Mouse (Mus musculus) layer of hippocampus, postnatal 14 days (tissue): ENCODE results near the gene Fis1. TPM values are rescaled to one million over a fixed set of nuclear protein-coding genes. Genes with fewer than 3 reads are reported as not detected.

ENCODE experiments used
- microRNA-seq, 2 experiments: library from miRNA; unstranded; fragments of <30 nt; microRNA quantifications; one replicate each; pipeline ENCODE4 v1.2.0; 2021
- total RNA-seq, 2 experiments: library from RNA; stranded (reverse); gene quantifications; 2 replicates each; pipeline ENCODE4 v1.2.3; 2021

The Fis1 gene
- total RNA-seq, 2 experiments from 2014 or later = 207 to 216 TPM

Small RNA genes lying within 50 kb of the gene (microRNA-seq; reads per million reads assigned to microRNA genes)
- 264 to 304 reads per million in 2 experiments for gene Mir702

Other genes with a start within 250 kb of the Fis1 start
- gene Col26a1, start 70.1 kb upstream of the Fis1 start, total RNA-seq = 10 to 100 TPM; 12.0 to 13.8 TPM
- 10 to 100 TPM; 78.3 to 99.5 TPM for gene Ift22, start 45.1 kb upstream of the Fis1 start, total RNA-seq
- gene Cldn15, start 13.3 kb downstream of the Fis1 start, total RNA-seq = under 1 TPM in 1 of 2 experiments, not detected in 1; 0.28 TPM
- 10 to 100 TPM; 40.9 to 42.2 TPM for gene Plod3, start 33.7 kb downstream of the Fis1 start, total RNA-seq
- gene Znhit1, start 34.7 kb downstream of the Fis1 start, total RNA-seq = 10 to 100 TPM; 71.4 to 76.1 TPM
- gene Vgf, start 73.1 kb downstream of the Fis1 start, total RNA-seq = 100 to 1,000 TPM; 285 to 318 TPM
- 100 to 1,000 TPM; 231 to 235 TPM for gene Ap1s1, start 92.9 kb downstream of the Fis1 start, total RNA-seq
- 1 to 10 TPM in 1 of 2 experiments, under 1 TPM in 1; 0.91 to 1.3 TPM for gene Serpine1, start 119.0 kb downstream of the Fis1 start, total RNA-seq
- gene Trim56, start 162.9 kb downstream of the Fis1 start, total RNA-seq = 1 to 10 TPM; 5.2 to 5.9 TPM
- not detected for gene Muc3, start 196.0 kb downstream of the Fis1 start, total RNA-seq